Comparison of ENCODE assay signal across 11 mouse cellular contexts in genomic region chr9:58200270-58201090, GRCm38 (mm10). TPM values are rescaled to one million over a fixed set of nuclear protein-coding genes. Genes with fewer than 3 reads are reported as not detected.
DNase-seq lines count a peak whose midpoint lies in the region; ATAC-seq and TF ChIP-seq lines count a peak whose summit lies in the region.
"Had no signal": no experiment of that assay in that cellular context is flagged by ENCODE, and none has a peak within 500 bp of the region (broad histone marks: within the 10 kb centered on the region; RNA-seq: fewer than 3 reads in every experiment).

No protein-coding gene starts in this region.

- WGBS in liver, embryonic 11.5 days: 10% methylated on average over 11 of the region's 11 CpGs
- WGBS in liver, embryonic 12.5 days (ENCODE audit: insufficient replicate concordance): 11% methylated on average over 11 of the region's 11 CpGs
- WGBS in forebrain, embryonic 12.5 days: 8% methylated on average over 11 of the region's 11 CpGs
- WGBS in limb, embryonic 12.5 days: 10% methylated on average over 11 of the region's 11 CpGs
- 35% methylated on average over 11 of the region's 11 CpGs for WGBS in olfactory bulb, adult 2 months

- peaks cover 8% of the 10 kb centered on the region for H3K4me1 ChIP-seq in liver, embryonic 11.5 days (replicated peaks; ENCODE audit: control insufficient read depth, insufficient read depth, low read length)
- peaks cover 16% of the 10 kb centered on the region for H3K4me1 ChIP-seq in liver, embryonic 12.5 days
- H3K4me1 ChIP-seq in forebrain, embryonic 12.5 days: peaks cover 86% of the 10 kb centered on the region
- H3K4me1 ChIP-seq in limb, embryonic 12.5 days (replicated peaks): peaks cover 78% of the 10 kb centered on the region
- peaks cover 61% of the 10 kb centered on the region for H3K4me1 ChIP-seq in olfactory bulb, adult 2 months (ENCODE audit: control insufficient read depth, insufficient read depth, low read length)

- TF ChIP-seq POLR2A in olfactory bulb, adult 2 months (IDR thresholded peaks at IDR 0.05; ENCODE audit: insufficient read depth, low read depth, low read length): no peak

- no peaks in the 10 kb centered on the region for H3K36me3 ChIP-seq in liver, embryonic 11.5 days (ENCODE audit: control insufficient read depth, insufficient read depth, low read length)
- H3K36me3 ChIP-seq in liver, embryonic 12.5 days: no peaks in the 10 kb centered on the region
- no peaks in the 10 kb centered on the region for H3K36me3 ChIP-seq in forebrain, embryonic 12.5 days (replicated peaks)
- no peaks in the 10 kb centered on the region for H3K36me3 ChIP-seq in limb, embryonic 12.5 days
- H3K36me3 ChIP-seq: embryonic facial prominence, embryonic 15.5 days had no signal

- ATAC-seq in liver, embryonic 11.5 days (replicated peaks; ENCODE audit: low FRiP score): no peak
- no peak for ATAC-seq in liver, embryonic 12.5 days
- no peak for ATAC-seq in forebrain, embryonic 12.5 days (ENCODE audit: low FRiP score)
- ATAC-seq in limb, embryonic 12.5 days (ENCODE audit: insufficient number of reproducible peaks, insufficient read depth, low FRiP score, low TSS enrichment, low read depth): no peak

- peaks cover 95% of the 10 kb centered on the region for H3K27me3 ChIP-seq in liver, embryonic 11.5 days (replicated peaks; ENCODE audit: control insufficient read depth, insufficient read depth, low read length)
- H3K27me3 ChIP-seq in liver, embryonic 12.5 days (replicated peaks): peaks cover 99% of the 10 kb centered on the region
- H3K27me3 ChIP-seq in forebrain, embryonic 12.5 days: peaks cover 84% of the 10 kb centered on the region
- peaks cover 98% of the 10 kb centered on the region for H3K27me3 ChIP-seq in limb, embryonic 12.5 days

- TF ChIP-seq CTCF in olfactory bulb, adult 2 months (IDR thresholded peaks at IDR 0.05; ENCODE audit: insufficient read depth, low read depth, low read length): no peak

- H3K9me3 ChIP-seq in liver, embryonic 11.5 days (ENCODE audit: control insufficient read depth, low read length): no peaks in the 10 kb centered on the region
- H3K9me3 ChIP-seq in liver, embryonic 12.5 days (replicated peaks): no peaks in the 10 kb centered on the region
- no peaks in the 10 kb centered on the region for H3K9me3 ChIP-seq in forebrain, embryonic 12.5 days
- H3K9me3 ChIP-seq in limb, embryonic 12.5 days: no peaks in the 10 kb centered on the region
- H3K9me3 ChIP-seq: embryonic facial prominence, embryonic 15.5 days had no signal

- H3K9ac ChIP-seq in liver, embryonic 11.5 days (ENCODE audit: low read depth, low read length): no peak overlapping the region
- no peak overlapping the region for H3K9ac ChIP-seq in liver, embryonic 12.5 days
- peak overlapping the region; percentile 69 for H3K9ac ChIP-seq in forebrain, embryonic 12.5 days
- no peak overlapping the region for H3K9ac ChIP-seq in limb, embryonic 12.5 days (replicated peaks)
- H3K9ac ChIP-seq: embryonic facial prominence, embryonic 15.5 days had no signal

- intact Hi-C loops in gastrocnemius, postnatal 14 days (cut with DNase I; ENCODE audit: low total_unique reads): loop anchor here (5.0 kb wide), 1 partner anchor 163 kb away; no protein-coding TSS in a partner anchor

- H3K27ac ChIP-seq in liver, embryonic 11.5 days (ENCODE audit: low read depth, low read length): no peak overlapping the region
- no peak overlapping the region for H3K27ac ChIP-seq in liver, embryonic 12.5 days
- peak overlapping the region; percentile 91 for H3K27ac ChIP-seq in forebrain, embryonic 12.5 days
- no peak overlapping the region for H3K27ac ChIP-seq in limb, embryonic 12.5 days
- H3K27ac ChIP-seq in olfactory bulb, adult 2 months (ENCODE audit: insufficient read depth, low read depth, low read length): no peak overlapping the region
- H3K27ac ChIP-seq: embryonic facial prominence, embryonic 15.5 days; stomach, postnatal 0 days had no signal

- no peak overlapping the region for H3K4me3 ChIP-seq in liver, embryonic 11.5 days (ENCODE audit: low read depth, low read length)
- no peak overlapping the region for H3K4me3 ChIP-seq in liver, embryonic 12.5 days
- H3K4me3 ChIP-seq in forebrain, embryonic 12.5 days (replicated peaks): peak overlapping the region; percentile 43
- H3K4me3 ChIP-seq in limb, embryonic 12.5 days (replicated peaks): peak overlapping the region; percentile 32; the same call in 1 of the 2 replicates
- peak overlapping the region; percentile 31 for H3K4me3 ChIP-seq in olfactory bulb, adult 2 months (ENCODE audit: insufficient read depth, low read depth, low read length)

- peak; percentile 31 for DNase-seq in liver, embryonic 11.5 days (ENCODE audit: low spot score)
- no peak for DNase-seq in heart, postnatal 4 days
- DNase-seq in gastrocnemius, postnatal 14 days: no peak

- no peak overlapping the region for H3K4me2 ChIP-seq in liver, embryonic 11.5 days
- H3K4me2 ChIP-seq in liver, embryonic 12.5 days: no peak overlapping the region
- peak overlapping the region; percentile 63 for H3K4me2 ChIP-seq in forebrain, embryonic 12.5 days
- H3K4me2 ChIP-seq in limb, embryonic 12.5 days: peak overlapping the region; percentile 53

RNA-seq across cellular contexts. Expression of gene Islr, which starts 3.6 kb away (rescaled TPM):
- polyA plus RNA-seq in liver, embryonic 11.5 days (2014; fragmentation: Nextera tagmentation; extraction: Ambion mirVana): 7.7 and 8.5 TPM in 2 replicates
- polyA plus RNA-seq in liver, embryonic 12.5 days (2016; fragmentation: Nextera tagmentation; extraction: Ambion mirVana): 4.9 and 5.9 TPM in 2 replicates
- polyA plus RNA-seq in forebrain, embryonic 12.5 days (2016; fragmentation: Nextera tagmentation; extraction: Ambion mirVana): 16.4 and 17.9 TPM in 2 replicates
- polyA plus RNA-seq in limb, embryonic 12.5 days (2016; fragmentation: Nextera tagmentation; extraction: Ambion mirVana): 109 and 120 TPM in 2 replicates
- polyA plus RNA-seq in olfactory bulb, adult 2 months (2012; ENCODE audit: insufficient read depth, insufficient read length, low replicate concordance, missing spikeins): not detected in 2 replicates
- 10 to 100 TPM; 25.4 to 31.0 TPM for total RNA-seq in heart, postnatal 4 days (2021)
- total RNA-seq in gastrocnemius, postnatal 14 days (2021): 10 to 100 TPM; 58.1 to 77.5 TPM
- total RNA-seq: megakaryocyte progenitor cell, adult 5-6 weeks had no signal

RNA-seq across cellular contexts. Expression of gene Islr2, which starts 3.6 kb away (rescaled TPM):
- polyA plus RNA-seq in liver, embryonic 11.5 days (2014; fragmentation: Nextera tagmentation; extraction: Ambion mirVana): 0.43 TPM in 1 of 2 replicates, not detected in the other
- 0.07 TPM in 1 of 2 replicates, not detected in the other for polyA plus RNA-seq in liver, embryonic 12.5 days (2016; fragmentation: Nextera tagmentation; extraction: Ambion mirVana)
- polyA plus RNA-seq in forebrain, embryonic 12.5 days (2016; fragmentation: Nextera tagmentation; extraction: Ambion mirVana): 52.3 and 60.8 TPM in 2 replicates
- 1.4 and 1.8 TPM in 2 replicates for polyA plus RNA-seq in limb, embryonic 12.5 days (2016; fragmentation: Nextera tagmentation; extraction: Ambion mirVana)
- polyA plus RNA-seq in olfactory bulb, adult 2 months (2012; ENCODE audit: insufficient read depth, insufficient read length, low replicate concordance, missing spikeins): not detected in 2 replicates
- under 1 TPM; 0.83 to 0.86 TPM for total RNA-seq in heart, postnatal 4 days (2021)
- total RNA-seq in gastrocnemius, postnatal 14 days (2021): 1 to 10 TPM; 3.1 to 5.8 TPM
- total RNA-seq: liver, adult 2 months; megakaryocyte progenitor cell, adult 5-6 weeks had no signal
- polyA plus RNA-seq: liver, adult 2 months had no signal

RNA-seq across cellular contexts. Expression of gene Pml, which starts 49.1 kb away (rescaled TPM):
- polyA plus RNA-seq in liver, embryonic 11.5 days (2014; fragmentation: Nextera tagmentation; extraction: Ambion mirVana): 28.3 and 33.2 TPM in 2 replicates
- polyA plus RNA-seq in liver, embryonic 12.5 days (2016; fragmentation: Nextera tagmentation; extraction: Ambion mirVana): 24.4 and 26.5 TPM in 2 replicates
- 11.1 TPM in 2 replicates for polyA plus RNA-seq in forebrain, embryonic 12.5 days (2016; fragmentation: Nextera tagmentation; extraction: Ambion mirVana)
- 16.1 and 18.4 TPM in 2 replicates for polyA plus RNA-seq in limb, embryonic 12.5 days (2016; fragmentation: Nextera tagmentation; extraction: Ambion mirVana)
- polyA plus RNA-seq in olfactory bulb, adult 2 months (2012; ENCODE audit: insufficient read depth, insufficient read length, low replicate concordance, missing spikeins): not detected in 2 replicates
- total RNA-seq in heart, postnatal 4 days (2021): 10 to 100 TPM; 15.3 to 17.6 TPM
- 1 to 10 TPM; 5.2 to 7.5 TPM for total RNA-seq in gastrocnemius, postnatal 14 days (2021)

RNA-seq across cellular contexts. Expression of gene Stoml1, which starts 52.5 kb away (rescaled TPM):
- polyA plus RNA-seq in liver, embryonic 11.5 days (2014; fragmentation: Nextera tagmentation; extraction: Ambion mirVana): 9.7 and 12.9 TPM in 2 replicates
- polyA plus RNA-seq in liver, embryonic 12.5 days (2016; fragmentation: Nextera tagmentation; extraction: Ambion mirVana): 6.5 and 6.6 TPM in 2 replicates
- 52.2 and 53.3 TPM in 2 replicates for polyA plus RNA-seq in forebrain, embryonic 12.5 days (2016; fragmentation: Nextera tagmentation; extraction: Ambion mirVana)
- polyA plus RNA-seq in limb, embryonic 12.5 days (2016; fragmentation: Nextera tagmentation; extraction: Ambion mirVana): 33.6 and 35.3 TPM in 2 replicates
- polyA plus RNA-seq in olfactory bulb, adult 2 months (2012; ENCODE audit: insufficient read depth, insufficient read length, low replicate concordance, missing spikeins): not detected in 2 replicates
- total RNA-seq in heart, postnatal 4 days (2021): 10 to 100 TPM; 14.2 to 17.1 TPM
- total RNA-seq in gastrocnemius, postnatal 14 days (2021): 1 to 10 TPM; 7.0 to 8.7 TPM

Comparison
In these comparisons a context has a peak if more than half of its experiments do, and no peak if none do; other contexts are left out.
1. H3K4me2 ChIP-seq: peak in forebrain, embryonic 12.5 days (single experiment) and limb, embryonic 12.5 days (single experiment); none in liver, embryonic 11.5 days (single experiment) and liver, embryonic 12.5 days (single experiment).
2. H3K4me3 ChIP-seq: peak in forebrain, embryonic 12.5 days (single experiment), limb, embryonic 12.5 days (single experiment) and olfactory bulb, adult 2 months (single experiment); none in liver, embryonic 11.5 days (single experiment) and liver, embryonic 12.5 days (single experiment).
3. RNA of gene Islr2, which starts 3.6 kb away (polyA plus RNA-seq): 52.3 to 60.8 TPM in forebrain, embryonic 12.5 days; 1.4 to 1.8 TPM in limb, embryonic 12.5 days, 0.43 TPM in liver, embryonic 11.5 days, 0.07 TPM in liver, embryonic 12.5 days and not detected in olfactory bulb, adult 2 months; every median in the first group is over 10 times any median in the second.